Mouse (Mus musculus) mesoderm, embryonic 11.5 days (tissue): Measurements from ENCODE around the gene Otof.
A peak's percentile ranks its signal among the peaks of the same experiment; 100 is the strongest.

Experiments used
- DNase-seq: peaks from one replicate; pipeline ENCODE4 v3.0.0-alpha.2; 2012; ENCODE audit warnings: low read depth, low spot score

Otof gene

DNA sequence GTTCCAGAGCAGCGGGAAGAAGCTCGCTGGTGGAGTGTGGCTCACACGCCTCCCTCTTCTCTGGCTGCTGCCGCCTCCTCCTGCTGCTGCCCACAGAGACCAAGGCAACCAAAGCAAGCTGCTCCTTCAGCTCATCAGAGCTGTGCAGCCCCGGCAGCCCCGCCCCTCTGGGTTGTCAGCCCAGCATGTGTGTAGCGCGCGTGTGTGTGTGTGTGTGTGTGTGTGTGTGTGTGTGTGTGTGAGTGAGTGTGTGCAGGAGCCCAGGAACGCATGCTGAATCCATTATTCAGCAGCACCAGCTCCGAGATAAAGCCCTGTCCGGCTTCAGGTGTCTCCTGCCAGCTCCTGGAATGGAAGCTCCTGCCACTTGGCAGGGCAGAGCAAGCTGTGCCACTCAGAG lies at the start of gene Otof:
Otof (minus strand) TSS at position 112 of the 400 bp plus-strand sequence.
- no peak for DNase-seq

DNA sequence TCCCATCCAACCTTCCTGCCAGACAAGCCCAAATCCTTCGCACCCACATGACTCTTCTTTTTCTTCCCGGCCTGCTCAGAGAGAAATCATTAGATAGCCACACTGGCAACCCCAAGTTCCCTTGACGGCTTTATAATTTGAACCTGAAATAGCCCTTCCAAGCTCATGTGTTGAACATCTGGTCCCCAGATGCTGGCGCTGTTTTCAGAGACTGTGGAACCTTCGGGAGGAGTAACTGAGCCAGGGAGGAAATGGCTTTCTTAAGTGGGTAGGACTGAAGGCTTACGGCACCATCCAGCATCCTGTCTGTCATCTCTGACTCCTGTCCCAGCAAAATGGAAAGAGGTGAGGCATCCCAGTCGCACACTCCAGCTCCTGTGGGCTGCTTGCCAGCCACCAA lies 35.6 kb upstream of the Otof start:
- DNase-seq: peak; percentile 77

DNA sequence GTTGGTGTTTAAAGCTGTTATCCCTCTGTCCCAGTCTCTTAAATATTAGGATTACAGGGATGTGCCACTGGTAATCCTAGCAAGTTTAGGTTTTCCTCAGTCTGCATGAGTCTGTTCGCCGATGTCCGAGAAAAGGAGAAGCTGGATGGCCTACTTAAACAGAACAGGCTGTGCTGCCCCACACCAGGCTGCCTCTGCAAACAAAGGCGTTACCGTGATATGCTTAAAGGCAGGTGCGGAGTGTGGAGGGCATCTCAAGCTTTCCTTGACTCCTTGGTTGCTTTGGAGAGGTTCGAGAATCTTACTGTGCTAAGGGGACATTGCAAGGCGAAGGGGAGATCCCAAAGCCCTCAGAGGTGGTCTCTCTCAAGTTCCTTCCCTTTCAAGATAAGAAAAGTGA lies 35.1 kb upstream of the Otof start:
- DNase-seq: no peak

DNA sequence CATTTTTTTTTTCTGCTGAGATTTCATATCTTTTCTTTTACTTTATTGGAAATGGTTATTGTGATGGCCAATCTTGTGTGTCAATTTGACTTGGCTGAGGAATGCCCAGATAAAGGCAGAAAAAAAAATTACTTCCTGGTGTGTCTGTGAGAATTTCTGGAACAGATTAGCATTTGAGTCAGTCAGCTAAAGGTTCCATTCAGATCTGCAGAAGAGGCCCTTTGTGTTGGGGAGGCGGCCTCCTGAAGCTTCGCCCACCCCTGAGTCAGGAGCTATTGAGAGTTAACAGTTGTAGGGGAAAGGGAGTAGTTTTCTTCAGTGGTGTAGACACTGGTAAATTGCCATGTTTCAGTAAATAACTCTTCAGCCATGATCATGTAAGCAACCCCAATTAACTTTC lies 33.6 kb upstream of the Otof start:
- DNase-seq: no peak

DNA sequence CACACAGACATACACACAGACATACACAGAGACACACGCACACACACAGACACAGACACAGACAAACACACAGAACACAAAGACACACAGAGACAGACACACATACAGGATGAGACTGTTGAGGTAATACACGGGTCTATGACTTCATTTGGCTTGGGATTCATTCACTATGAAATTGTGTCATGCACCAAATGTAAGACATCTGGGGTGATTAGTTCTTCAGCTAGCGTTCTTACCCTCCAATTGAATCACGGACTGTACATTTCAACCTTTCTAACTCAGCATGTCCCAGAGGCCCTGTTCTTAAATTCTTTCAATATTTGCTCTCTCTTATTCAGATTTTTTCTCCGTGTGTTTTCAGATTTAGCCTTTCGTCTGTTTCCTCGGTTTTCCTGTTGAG lies 32.9 kb upstream of the Otof start:
- no peak for DNase-seq

GRCm38 (mm10) chr5:30493723-30494122 lies 32.0 kb upstream of the Otof start:
- no peak for DNase-seq

- no peak for DNase-seq
Measured at GRCm38 (mm10) chr5:30490845-30491244, 29.1 kb upstream of the Otof start.

GRCm38 (mm10) chr5:30490215-30490614 lies 28.5 kb upstream of the Otof start:
- no peak for DNase-seq

- no peak for DNase-seq
Measured at GRCm38 (mm10) chr5:30485136-30485535, 23.4 kb upstream of the Otof start.

- no peak for DNase-seq
Measured at GRCm38 (mm10) chr5:30484591-30484990, 22.9 kb upstream of the Otof start.

DNA sequence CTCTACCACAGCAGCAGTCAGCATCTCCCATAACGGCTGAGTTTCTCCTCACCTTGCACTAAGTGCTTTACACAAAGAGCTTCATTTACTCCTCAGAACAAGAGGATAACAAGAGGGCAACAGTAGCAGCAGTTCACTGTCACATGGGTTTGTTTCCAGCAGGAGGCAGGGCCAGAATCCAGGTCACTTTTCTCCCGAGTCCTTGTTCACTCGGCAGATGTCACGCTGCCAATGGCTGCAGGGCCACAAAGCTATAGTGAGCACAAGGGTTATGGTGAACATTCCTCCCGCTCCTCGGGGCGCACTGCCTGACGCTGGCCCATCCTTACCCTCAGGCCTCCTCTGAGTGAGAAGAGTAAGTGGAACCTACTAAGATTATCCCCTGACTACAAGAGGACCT lies 21.8 kb upstream of the Otof start:
- no peak for DNase-seq

GRCm38 (mm10) chr5:30482319-30482718 lies 20.6 kb upstream of the Otof start:
- DNase-seq: peak; percentile 78

- DNase-seq: peak; percentile 51
Measured at GRCm38 (mm10) chr5:30476534-30476933, 14.8 kb upstream of the Otof start.

DNA sequence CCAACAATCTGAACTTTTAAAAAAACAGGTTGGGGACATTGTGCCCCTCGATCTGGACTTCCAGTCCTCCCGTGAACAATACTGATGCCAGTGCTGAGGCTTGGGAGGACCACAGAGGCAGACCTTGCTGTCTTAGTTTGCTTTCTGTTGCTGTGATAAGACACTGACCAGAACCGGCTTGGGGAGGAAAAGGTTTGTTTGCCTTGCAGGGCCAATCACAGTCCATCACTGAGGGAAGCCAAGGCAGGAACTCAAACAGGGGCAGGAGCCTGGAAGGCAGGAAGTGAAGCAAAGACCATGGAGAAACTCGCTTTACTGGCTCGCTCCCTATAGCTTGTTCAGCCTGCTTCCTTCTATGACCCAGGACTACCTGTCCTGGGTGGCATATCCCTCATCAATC lies 10.4 kb upstream of the Otof start:
- no peak for DNase-seq

GRCm38 (mm10) chr5:30470454-30470853 lies 8.7 kb upstream of the Otof start:
- no peak for DNase-seq

DNA sequence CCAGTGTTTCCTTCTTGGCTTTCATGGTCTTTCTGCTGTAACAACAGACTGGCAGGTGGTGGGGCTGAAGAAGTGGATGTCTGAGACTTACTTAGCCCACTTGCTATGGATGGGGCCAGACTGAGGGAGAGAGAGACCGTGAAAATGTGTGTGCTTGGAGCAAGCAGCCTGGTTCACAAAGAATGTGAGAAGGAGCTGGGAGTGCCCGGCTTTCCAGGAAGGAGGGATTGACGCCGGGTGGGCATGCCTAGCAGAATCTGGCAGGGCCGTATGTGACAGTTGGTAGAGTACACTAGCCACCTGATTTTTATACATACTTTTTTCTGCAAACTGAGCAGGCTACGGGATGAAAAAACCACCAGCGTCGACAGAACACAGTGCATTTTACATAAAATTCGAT lies 4.6 kb upstream of the Otof start:
- DNase-seq: no peak

DNA sequence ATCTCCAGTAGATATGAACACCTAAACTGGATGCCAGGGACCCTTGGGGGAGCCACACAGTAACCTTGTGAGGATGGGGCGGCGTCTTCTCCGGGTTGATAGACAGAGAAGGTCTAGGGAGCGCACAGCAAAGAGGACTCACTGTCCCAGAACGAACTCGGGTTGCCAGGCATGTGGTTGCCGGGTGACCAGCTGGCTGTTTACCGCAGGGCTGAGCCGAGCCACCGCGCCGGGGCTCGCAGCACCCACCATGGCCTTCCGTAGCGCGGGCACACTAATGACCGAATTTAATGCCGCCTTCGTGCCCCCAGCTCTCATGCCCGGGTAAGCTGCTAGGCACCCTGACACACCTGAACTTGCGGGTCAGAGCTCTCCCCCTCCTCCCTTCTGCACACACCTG lies 4.1 kb upstream of the Otof start, which contains the start of gene 1700001C02Rik:
1700001C02Rik (plus strand) TSS at position 187 of the 400 bp plus-strand sequence.
- no peak for DNase-seq

DNA sequence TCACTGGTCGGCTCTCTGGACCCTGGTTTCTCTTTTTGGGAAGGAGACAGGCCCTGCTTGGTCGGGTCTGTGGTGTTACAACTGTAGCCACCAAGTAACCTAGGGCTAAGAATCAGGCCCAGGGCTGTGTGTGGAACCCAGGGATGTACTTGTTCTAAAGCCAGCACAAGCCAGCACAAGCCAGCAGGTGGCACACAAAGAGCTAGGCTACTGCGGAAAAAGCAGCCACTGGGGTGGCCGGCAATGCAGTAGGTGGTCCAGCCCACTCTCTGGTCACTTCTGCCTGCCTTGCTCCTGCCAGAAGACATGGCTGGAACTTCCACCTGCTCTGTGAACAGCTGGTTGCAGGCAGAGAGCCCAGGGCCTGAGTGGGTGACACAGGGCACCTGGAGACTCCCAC lies 1.6 kb downstream of the Otof start:
- DNase-seq: no peak

DNA sequence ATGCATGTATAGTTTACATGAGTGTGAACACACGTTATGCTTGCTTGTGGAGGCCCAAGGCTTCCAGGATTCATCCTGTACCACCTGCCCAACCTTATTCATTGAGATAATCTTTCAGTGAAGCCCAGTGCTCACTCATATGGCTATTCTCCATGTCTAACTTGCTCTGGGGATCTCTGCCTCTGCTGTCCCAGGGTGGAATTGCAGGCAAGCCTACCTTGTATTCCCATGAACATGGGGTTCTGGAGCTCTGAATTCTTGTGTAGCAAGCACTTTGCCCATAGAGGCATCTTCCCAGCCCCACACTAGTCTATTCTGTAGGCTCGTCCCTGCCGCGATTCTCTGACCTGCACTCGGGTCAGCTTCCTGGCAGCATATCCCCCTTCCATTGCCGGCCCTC lies 5.7 kb downstream of the Otof start:
- DNase-seq: no peak

- no peak for DNase-seq
Measured at GRCm38 (mm10) chr5:30444327-30444895, 17.3 kb downstream of the Otof start.

- no peak for DNase-seq
Measured at GRCm38 (mm10) chr5:30442196-30442595, 19.5 kb downstream of the Otof start.

GRCm38 (mm10) chr5:30440308-30440906 lies 21.3 kb downstream of the Otof start:
- DNase-seq: no peak

DNA sequence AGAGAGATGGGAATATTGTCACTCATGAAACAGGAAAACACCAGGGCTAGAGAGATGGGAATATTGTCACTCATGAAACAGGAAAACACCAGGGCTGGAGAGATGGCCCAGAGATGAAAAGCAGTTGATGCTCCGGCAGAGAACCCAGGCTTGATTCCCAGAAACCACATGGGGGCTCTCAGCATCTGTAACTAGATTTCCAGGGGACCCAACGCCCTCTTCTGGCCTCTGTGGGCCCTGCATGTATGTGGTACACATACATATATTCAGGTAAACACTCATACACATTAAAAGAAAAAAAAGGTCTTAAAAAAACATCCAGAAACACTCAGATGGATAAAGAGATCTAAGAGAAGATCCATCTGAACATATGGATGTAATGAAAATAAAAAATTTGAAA lies 22.8 kb downstream of the Otof start:
- DNase-seq: no peak

GRCm38 (mm10) chr5:30427406-30427805 lies 34.3 kb downstream of the Otof start:
- no peak for DNase-seq
